Mouse (Mus musculus) adrenal gland, adult (tissue): Measurements from ENCODE around the gene Dcbld1.
"Not testable (repeated sequence)": the region's sequence is repeated elsewhere in the genome, so short reads cannot be mapped to it uniquely, and the experiment has no call there.

ENCODE experiments used
- DNase-seq, 2 experiments: peaks; one replicate each; pipeline ENCODE4 v3.0.0; 2022 to 2023; ENCODE audit warnings: low spot score in 1 of 2; ENCODE audit not compliant: inconsistent age in 2 of 2

Dcbld1 gene

DNA sequence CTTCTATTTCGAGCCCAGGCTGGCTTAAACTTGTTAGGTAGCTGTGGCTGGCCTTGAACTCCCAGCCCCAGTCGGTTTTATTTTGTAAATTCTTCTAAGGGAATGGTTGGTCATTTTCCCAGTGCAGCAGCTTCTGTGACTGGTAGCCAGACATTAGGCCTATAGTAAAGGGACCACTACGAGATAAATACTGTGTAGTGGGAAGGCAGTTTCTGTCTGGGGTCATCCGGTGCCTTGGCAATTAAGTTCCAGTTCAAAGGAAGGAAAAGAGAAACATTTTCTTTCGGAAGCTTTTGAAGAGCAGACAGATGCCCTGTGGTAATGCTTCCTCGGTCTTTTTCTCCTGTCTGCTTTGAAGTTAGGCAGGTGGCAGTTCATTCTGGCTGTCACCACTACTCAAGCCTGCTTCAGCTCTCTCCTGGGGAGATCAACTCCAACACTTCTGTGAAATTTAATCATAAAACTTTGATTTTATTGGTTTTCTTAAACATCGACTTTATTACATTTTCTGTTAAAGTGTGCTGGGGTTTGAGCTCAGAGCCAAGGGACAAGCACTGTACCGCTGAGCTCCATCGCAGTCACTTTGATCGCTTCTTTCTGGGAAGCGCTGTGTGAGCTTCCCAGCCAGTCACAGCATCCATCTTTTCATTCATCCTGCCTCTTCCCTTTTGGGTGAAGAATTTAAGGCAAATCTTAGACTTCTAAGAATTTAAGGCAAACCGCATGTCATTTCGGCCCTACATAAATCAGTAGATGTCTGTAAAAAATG is 24.9 kb downstream of the Dcbld1 start:
- no peak for DNase-seq

DNA sequence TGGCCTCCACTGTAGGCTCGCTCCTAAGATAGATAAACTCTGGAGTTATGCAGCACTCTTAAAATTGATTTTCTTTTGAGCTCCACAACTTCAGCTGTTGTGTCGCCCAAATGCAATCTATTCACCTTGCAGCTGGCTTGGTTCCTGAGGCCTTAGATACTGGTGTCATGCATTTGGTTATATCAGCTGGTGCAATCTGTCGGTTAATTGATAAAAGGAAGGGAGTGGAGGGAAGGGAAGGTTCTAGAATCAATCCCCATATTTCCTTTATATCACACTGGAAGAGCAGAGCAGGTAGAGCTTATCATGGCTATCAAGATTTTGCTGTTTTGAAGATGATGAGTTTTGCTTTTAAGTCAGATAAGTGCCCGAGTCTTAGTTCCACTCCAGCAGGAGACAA is 26.8 kb downstream of the Dcbld1 start:
- DNase-seq: no peak

- DNase-seq: no peak
These were observed 30.7 kb downstream of the Dcbld1 start for GRCm38 (mm10) chr10:52264162-52264561.

GRCm38 (mm10) chr10:52268879-52269278 is 35.5 kb downstream of the Dcbld1 start:
- no peak for DNase-seq

DNA sequence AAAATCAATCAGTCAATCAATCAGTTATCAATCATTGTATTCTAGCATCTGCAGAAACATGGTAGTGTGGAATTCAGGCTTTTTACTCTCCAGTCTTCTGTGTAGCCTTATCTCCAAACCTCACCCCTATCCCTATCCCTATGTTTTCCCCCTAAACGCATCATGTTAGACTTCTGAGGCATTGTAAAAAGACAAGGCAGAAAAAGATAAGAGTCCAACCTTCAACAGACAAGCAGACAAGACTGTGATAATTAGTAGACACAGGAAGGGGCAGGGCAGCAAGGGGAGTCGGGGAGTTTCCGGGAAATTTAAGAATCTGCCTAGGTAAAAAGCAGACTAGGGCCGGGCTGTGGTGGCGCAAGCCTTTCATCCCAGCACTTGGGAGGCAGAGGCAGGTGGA is 38.0 kb downstream of the Dcbld1 start:
- no peak for DNase-seq

- peak in 1 of 2 experiments; percentile 57 for DNase-seq
These were observed 39.6 kb downstream of the Dcbld1 start for GRCm38 (mm10) chr10:52273012-52273411.

- no peak for DNase-seq
These were observed 40.8 kb downstream of the Dcbld1 start for GRCm38 (mm10) chr10:52274001-52274909.

DNA sequence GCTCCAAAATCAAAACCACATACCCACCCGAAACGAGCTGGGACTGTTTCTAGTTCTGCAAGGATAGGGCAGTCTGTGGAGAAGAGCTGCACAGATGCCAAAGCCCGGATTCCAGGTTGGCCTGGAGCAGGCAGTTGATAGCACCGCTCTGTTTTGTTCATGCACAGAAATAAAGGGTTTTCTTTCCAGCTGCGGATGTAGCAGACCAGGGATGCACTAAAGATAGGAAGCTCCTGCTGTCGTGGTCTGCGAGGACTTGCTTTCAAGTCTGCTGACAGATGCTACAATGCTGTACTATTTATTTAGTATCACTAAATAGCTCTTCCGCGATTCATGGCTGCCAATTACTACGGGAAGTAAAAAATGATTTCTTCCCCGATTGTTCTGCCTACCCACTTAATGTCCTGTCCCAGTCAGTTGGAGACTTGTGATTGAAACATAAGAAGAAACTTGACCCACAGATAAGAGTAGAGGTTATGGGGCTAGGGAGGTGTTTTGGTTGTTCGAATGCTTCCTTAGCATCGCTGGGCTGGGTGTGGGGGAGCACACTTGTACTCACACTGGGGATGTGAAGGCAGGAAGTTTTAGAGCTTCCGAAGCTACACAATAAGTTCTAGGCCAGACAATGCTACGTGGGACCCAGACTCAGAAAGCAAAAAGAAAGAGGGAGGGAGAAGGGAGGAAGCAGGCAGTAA is 41.6 kb downstream of the Dcbld1 start:
- DNase-seq: peak; percentile 11 to 32

DNA sequence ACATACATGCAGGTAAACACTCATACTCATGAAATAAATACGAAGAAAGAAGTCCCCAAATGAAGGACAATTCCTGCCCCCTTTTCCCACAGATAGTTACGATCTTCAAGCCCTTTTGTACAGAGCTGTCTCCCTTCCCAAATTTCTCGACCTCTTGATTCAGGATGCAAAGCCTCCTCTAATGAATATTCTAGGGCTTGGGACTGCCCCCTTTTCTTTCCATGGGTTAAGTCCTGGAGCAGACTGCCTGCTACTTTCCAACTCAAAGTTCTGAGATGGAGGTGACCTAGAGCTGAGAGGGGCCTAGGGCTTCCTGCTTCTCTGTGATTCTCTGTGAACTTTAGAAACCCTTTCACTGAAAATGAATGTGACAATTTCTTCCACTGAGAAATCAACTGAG is 43.2 kb downstream of the Dcbld1 start:
- no peak for DNase-seq

- DNase-seq: not testable (repeated sequence)
These were observed 44.1 kb downstream of the Dcbld1 start for GRCm38 (mm10) chr10:52277564-52277963.

DNA sequence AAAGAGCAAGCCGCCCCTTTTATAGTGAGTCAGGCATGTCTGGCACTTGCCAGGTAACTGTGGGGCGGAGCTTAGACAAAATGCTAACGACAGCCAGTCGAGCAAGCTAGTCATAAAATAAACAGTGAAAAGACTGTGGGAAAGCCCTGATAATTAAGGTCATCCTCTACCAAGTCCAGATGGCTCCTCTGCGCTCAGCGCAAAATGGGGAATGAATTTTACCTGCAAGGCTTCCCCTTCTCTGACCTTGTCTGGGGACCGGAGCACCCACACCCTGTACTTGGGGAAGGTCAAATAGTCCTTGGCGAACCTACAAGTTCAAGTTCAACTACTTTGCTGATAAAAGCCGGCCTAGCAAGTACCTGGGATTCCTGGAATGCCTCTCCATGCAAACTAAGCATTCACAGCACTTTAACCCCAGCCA is 44.6 kb downstream of the Dcbld1 start:
- DNase-seq: peak; percentile 23 to 69

GRCm38 (mm10) chr10:52278866-52279265 is 45.4 kb downstream of the Dcbld1 start:
- DNase-seq: no peak

DNA sequence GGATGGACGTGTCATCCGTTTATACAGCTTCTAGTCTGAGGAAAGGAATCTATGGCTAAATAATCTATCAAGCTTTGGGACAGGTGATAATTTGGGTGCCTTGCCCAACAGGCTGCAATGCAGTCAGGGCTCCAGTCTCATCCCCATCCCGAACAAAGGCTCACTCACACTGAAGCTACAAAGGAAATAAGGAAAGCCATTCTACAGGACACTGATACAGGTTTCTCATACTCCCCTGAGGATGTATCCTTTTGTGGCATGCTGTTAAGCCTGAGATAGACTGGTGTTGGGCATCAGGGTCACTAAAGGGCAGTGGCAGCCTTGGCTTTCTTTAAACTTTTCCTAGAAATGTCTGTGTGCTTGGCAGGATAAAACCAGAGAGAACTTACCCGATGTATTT is 46.5 kb downstream of the Dcbld1 start:
- DNase-seq: no peak

DNA sequence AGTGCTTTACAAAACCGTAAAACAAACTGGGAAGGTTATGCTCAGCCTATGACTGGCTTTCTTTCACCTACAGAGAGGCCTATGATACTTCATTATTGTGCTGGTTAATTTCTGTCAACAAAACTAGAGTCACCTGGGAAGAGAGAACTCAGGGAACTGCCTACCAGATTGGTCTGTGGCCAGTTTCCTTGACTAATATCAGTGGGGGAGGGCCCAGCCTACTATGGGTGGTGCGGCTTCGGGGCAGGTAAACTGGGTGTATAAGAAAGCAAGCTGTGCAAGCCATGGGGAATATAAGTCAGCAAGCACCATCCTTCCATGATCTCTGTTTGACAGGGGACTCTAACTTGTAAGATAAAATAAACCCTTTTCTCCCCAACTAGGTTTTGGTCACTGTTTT is 47.2 kb downstream of the Dcbld1 start:
- no peak for DNase-seq

GRCm38 (mm10) chr10:52281337-52281736 is 47.9 kb downstream of the Dcbld1 start:
- DNase-seq: no peak

GRCm38 (mm10) chr10:52284578-52284977 is 51.2 kb downstream of the Dcbld1 start:
- no peak for DNase-seq

DNA sequence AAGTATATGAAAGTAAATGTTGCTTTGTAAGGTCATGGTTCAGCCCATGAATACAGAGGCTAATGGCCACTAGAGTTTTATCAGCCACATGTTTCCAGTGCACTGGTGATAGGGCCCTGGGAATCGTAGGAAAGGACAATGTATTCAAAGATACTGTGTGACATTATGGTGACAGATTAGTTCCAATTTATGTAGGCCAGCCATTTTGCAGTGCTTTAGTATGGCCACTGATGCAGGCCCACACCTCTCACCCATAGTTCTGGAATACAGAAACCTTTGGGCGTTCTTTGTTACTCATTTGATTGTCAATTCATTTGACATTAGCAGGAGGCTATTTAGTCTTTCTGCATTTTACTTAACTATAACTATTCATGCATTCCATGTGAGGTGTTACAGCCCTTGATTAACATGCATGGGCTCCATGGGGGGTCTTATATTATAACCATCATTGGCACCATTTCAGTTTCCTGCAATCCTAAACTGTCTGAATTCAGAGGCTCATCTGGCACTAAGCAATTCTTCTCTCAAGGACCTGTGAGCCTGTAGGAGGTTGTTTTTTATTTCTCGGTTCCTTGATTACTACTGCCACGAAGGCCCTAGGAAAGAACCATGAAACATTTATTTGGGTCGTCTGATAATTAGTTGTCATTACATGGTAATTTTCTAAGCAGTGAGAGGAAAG is 54.6 kb downstream of the Dcbld1 start:
- no peak for DNase-seq

DNA sequence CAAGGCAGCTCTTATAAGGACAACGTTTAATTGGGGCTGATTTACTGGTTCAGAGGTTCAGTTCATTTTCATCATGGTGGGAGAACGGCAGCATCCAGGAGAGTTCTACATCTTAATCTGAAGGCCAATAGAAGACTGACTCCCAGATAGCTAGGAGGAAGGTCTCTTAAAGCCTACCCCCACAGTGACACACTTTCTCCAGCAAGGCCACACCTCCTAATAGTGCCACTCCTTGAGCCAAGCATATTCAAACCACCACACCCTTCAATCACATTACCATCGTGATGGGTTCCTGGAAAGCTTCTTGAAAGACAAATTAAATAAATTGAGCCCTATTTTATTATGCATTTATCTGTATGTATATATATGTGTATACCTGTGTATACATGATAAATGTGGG is 55.8 kb downstream of the Dcbld1 start:
- no peak for DNase-seq

DNA sequence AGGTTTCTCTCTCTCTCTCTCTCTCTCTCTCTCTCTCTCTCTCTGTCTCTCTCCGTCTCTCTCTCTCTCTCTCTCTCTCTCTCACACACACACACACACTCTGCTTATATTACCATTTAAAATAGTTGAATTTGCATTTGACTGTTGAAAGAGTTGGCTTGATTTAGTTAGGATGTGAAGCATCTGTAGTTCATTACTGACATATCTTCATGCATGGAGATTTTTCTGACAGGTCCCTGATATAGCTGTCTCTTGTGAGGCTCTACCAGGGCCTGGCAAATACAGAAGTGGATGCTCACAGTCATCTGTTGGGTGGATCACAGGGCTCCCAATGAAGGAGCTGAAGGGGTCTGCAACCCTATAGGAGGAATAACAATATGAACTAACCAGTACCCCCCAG is 59.0 kb downstream of the Dcbld1 start:
- not testable (repeated sequence) for DNase-seq

- DNase-seq: peak in 1 of 2 experiments; percentile 32
These were observed 60.6 kb downstream of the Dcbld1 start for GRCm38 (mm10) chr10:52293921-52294577.
